Mouse (Mus musculus) embryonic facial prominence, embryonic 14.5 days (tissue): ENCODE results near the gene Naaladl1. TPM values are rescaled to one million over a fixed set of nuclear protein-coding genes. Genes with fewer than 3 reads are reported as not detected.
"Not testable (repeated sequence)": the region's sequence is repeated elsewhere in the genome, so short reads cannot be mapped to it uniquely, and the experiment has no call there.

Experiments used
- ATAC-seq: fragments of 200-750 bp; cut with Nextera tagmentation; 2 replicates; pipeline ENCODE4 v1.8.0; 2017; ENCODE audit warnings: low read depth, moderate number of reproducible peaks, moderate TSS enrichment
- DNase-seq: peaks from one replicate; pipeline ENCODE4 v3.0.0-alpha.2; 2015; ENCODE audit warnings: low spot score
- H3K27ac ChIP-seq: fragments of 300-500 bp; sonication (generic); replicated peaks from 2 replicates; pipeline ENCODE4 v1.5.1; 2014; ENCODE audit warnings: low read depth, mild to moderate bottlenecking, low read length, moderate library complexity
- H3K27me3 ChIP-seq: fragments of 300-500 bp; sonication (generic); replicated peaks from 2 replicates; pipeline ENCODE4 v1.6.1; 2014; ENCODE audit warnings: low read length; ENCODE audit not compliant: control insufficient read depth, insufficient read depth
- H3K36me3 ChIP-seq: fragments of 300-500 bp; sonication (generic); 2 replicates; pipeline ENCODE4 v1.6.1; 2014; ENCODE audit warnings: low read length, mixed read lengths; ENCODE audit not compliant: control insufficient read depth, insufficient read depth
- H3K4me1 ChIP-seq: fragments of 300-500 bp; sonication (generic); 2 replicates; pipeline ENCODE4 v1.6.1; 2014; ENCODE audit warnings: antibody characterized with exemption, low read length; ENCODE audit not compliant: control insufficient read depth, insufficient read depth
- H3K4me2 ChIP-seq: fragments of 300-500 bp; sonication (generic); 2 replicates; pipeline ENCODE4 v1.6.1; 2014; ENCODE audit warnings: low read depth, mild to moderate bottlenecking, low read length, moderate library complexity, mixed read lengths
- H3K4me3 ChIP-seq: fragments of 300-500 bp; sonication (generic); 2 replicates; pipeline ENCODE4 v1.5.1; 2014; ENCODE audit warnings: low read depth, mild to moderate bottlenecking, low read length
- H3K9ac ChIP-seq: fragments of 300-500 bp; sonication (generic); 2 replicates; pipeline ENCODE4 v1.6.1; 2014; ENCODE audit warnings: low read depth, mild to moderate bottlenecking, low read length, moderate library complexity, mixed read lengths
- H3K9me3 ChIP-seq: fragments of 300-500 bp; sonication (generic); 2 replicates; pipeline ENCODE4 v1.6.1; 2016; ENCODE audit warnings: low read length; ENCODE audit not compliant: control insufficient read depth
- WGBS: fragments of 180-500 bp; shearing (Covaris S2); extraction: QIAGEN DNeasy Blood & Tissue Kit; methylation state at CpG from one replicate; pipeline ENCODE4 v1.1.7; 2014; 5-methylcytosine and 5-hydroxymethylcytosine counted together
- polyA plus RNA-seq: library from polyadenylated mRNA; unstranded; fragments of >200 nt; fragmentation: Nextera tagmentation; extraction: Ambion mirVana; gene quantifications from 2 replicates; pipeline ENCODE4 v1.2.1, GENCODE M21; 2014

Naaladl1 gene
- polyA plus RNA-seq, 1 experiment from 2014 or later, result 0.51 TPM

- peak overlapping the region; percentile 86 for H3K4me3 ChIP-seq
- 1% methylated on average over 8 of the region's 8 CpGs for WGBS
- H3K36me3 ChIP-seq, result peaks cover 32% of the 10 kb centered on the region
- peaks cover 12% of the 10 kb centered on the region for H3K4me1 ChIP-seq
- H3K9me3 ChIP-seq, result no peaks in the 10 kb centered on the region
- H3K4me2 ChIP-seq, result peak overlapping the region; percentile 84
- peak overlapping the region; percentile 82 for H3K9ac ChIP-seq
- DNase-seq (no peak), ATAC-seq (peak; percentile 24; the same call in 1 of the 2 replicates)
- peak overlapping the region; percentile 75 for H3K27ac ChIP-seq
- no peaks in the 10 kb centered on the region for H3K27me3 ChIP-seq
These were observed 13.1 kb downstream of the Naaladl1 start for GRCm38 (mm10) chr19:6118677-6119185.

- H3K4me3 ChIP-seq, result no peak overlapping the region
- 25% methylated on average over 9 of the region's 19 CpGs for WGBS
- no peak overlapping the region for H3K9ac ChIP-seq
- H3K27ac ChIP-seq, result no peak overlapping the region
- ATAC-seq, result no peak
- H3K36me3 ChIP-seq, result 0 out of 2 replicates have a peak, but pooled peaks cover 8% of the 10 kb centered on the region
- DNase-seq, result no peak
- no peaks in the 10 kb centered on the region for H3K27me3 ChIP-seq
- H3K4me2 ChIP-seq, result no peak overlapping the region
- peaks cover 10% of the 10 kb centered on the region for H3K4me1 ChIP-seq
- H3K9me3 ChIP-seq, result no peaks in the 10 kb centered on the region
These were observed 16.2 kb downstream of the Naaladl1 start for GRCm38 (mm10) chr19:6121761-6122160.

GRCm38 (mm10) chr19:6123330-6123729 lies 17.7 kb downstream of the Naaladl1 start:
- no peak overlapping the region for H3K4me2 ChIP-seq
- 0 out of 2 replicates have a peak overlapping the region, but pooled peaks have one; percentile 1 for H3K9ac ChIP-seq
- ATAC-seq (no peak), DNase-seq (peak; percentile 27)
- peaks cover 4% of the 10 kb centered on the region for H3K4me1 ChIP-seq
- no peak overlapping the region for H3K4me3 ChIP-seq
- 0 out of 2 replicates have a peak, but pooled peaks cover 8% of the 10 kb centered on the region for H3K36me3 ChIP-seq
- no peaks in the 10 kb centered on the region for H3K9me3 ChIP-seq
- no peaks in the 10 kb centered on the region for H3K27me3 ChIP-seq
- 53% methylated on average over 8 of the region's 8 CpGs for WGBS
- H3K27ac ChIP-seq, result no peak overlapping the region

GRCm38 (mm10) chr19:6124898-6125297 lies 19.3 kb downstream of the Naaladl1 start:
- Histone ChIP-seq H3K4me3 (no peak overlapping the region), H3K4me1 (peaks cover 3% of the 10 kb centered on the region), H3K9me3 (no peaks in the 10 kb centered on the region), H3K36me3 (0 out of 2 replicates have a peak, but pooled peaks cover 8% of the 10 kb centered on the region), H3K27me3 (no peaks in the 10 kb centered on the region), H3K4me2 (no peak overlapping the region), H3K9ac (no peak overlapping the region), H3K27ac (no peak overlapping the region)
- DNase-seq, result no peak
- WGBS, result 70% methylated on average over 2 of the region's 2 CpGs
- no peak for ATAC-seq

- Histone ChIP-seq H3K4me2 (no peak overlapping the region), H3K36me3 (0 out of 2 replicates have a peak, but pooled peaks cover 5% of the 10 kb centered on the region), H3K4me3 (no peak overlapping the region), H3K27ac (no peak overlapping the region), H3K27me3 (no peaks in the 10 kb centered on the region), H3K9me3 (no peaks in the 10 kb centered on the region), H3K4me1 (peaks cover 3% of the 10 kb centered on the region), H3K9ac (no peak overlapping the region)
- DNase-seq (peak; percentile 39), ATAC-seq (no peak)
- WGBS, result 29% methylated on average over 4 of the region's 4 CpGs
These were observed 20.7 kb downstream of the Naaladl1 start for GRCm38 (mm10) chr19:6126289-6126688.

GRCm38 (mm10) chr19:6126789-6127580 lies 21.4 kb downstream of the Naaladl1 start:
- WGBS, result 70% methylated on average over 10 of the region's 10 CpGs
- Histone ChIP-seq H3K4me1 (peaks cover 3% of the 10 kb centered on the region), H3K4me3 (peak overlapping the region; percentile 60), H3K9ac (peak overlapping the region; percentile 69), H3K9me3 (no peaks in the 10 kb centered on the region), H3K4me2 (peak overlapping the region; percentile 58), H3K36me3 (no peaks in the 10 kb centered on the region), H3K27me3 (no peaks in the 10 kb centered on the region), H3K27ac (peak overlapping the region; percentile 89)
- ATAC-seq (no peak), DNase-seq (no peak)

- Histone ChIP-seq H3K4me2 (peak within 1 kb of the TSS; percentile 58), H3K4me3 (peak within 1 kb of the TSS; percentile 60), H3K27me3 (no peaks in the 10 kb centered on the region), H3K4me1 (peaks cover 3% of the 10 kb centered on the region), H3K9me3 (no peaks in the 10 kb centered on the region), H3K27ac (peak within 1 kb of the TSS; percentile 89), H3K9ac (peak within 1 kb of the TSS; percentile 69), H3K36me3 (no peaks in the 10 kb centered on the region)
- ATAC-seq (peak; percentile 95), DNase-seq (peak; percentile 98)
- WGBS, result 1% methylated on average over 27 of the region's 32 CpGs
These were observed 22.3 kb downstream of the Naaladl1 start, which contains the start of gene Snx15 for GRCm38 (mm10) chr19:6127760-6128341. Gene Snx15, minus strand, starts transcription at chr19:6128304.

GRCm38 (mm10) chr19:6130414-6131128 lies 25.0 kb downstream of the Naaladl1 start:
- H3K9ac ChIP-seq, H3K4me3 ChIP-seq, H3K4me2 ChIP-seq, H3K9me3 ChIP-seq, H3K27me3 ChIP-seq, DNase-seq, H3K4me1 ChIP-seq, ATAC-seq, H3K27ac ChIP-seq: not testable (repeated sequence)
- 80% methylated on average over 7 of the region's 7 CpGs for WGBS
- H3K36me3 ChIP-seq, result peaks cover 13% of the 10 kb centered on the region; the same call in 1 of the 2 replicates
